Mouse (Mus musculus): ENCODE measurements around the gene Sidt1. TPM values are rescaled to one million over a fixed set of nuclear protein-coding genes. Genes with fewer than 3 reads are reported as not detected.
"Not testable (repeated sequence)": the region's sequence is repeated elsewhere in the genome, so short reads cannot be mapped to it uniquely, and the experiment has no call there.

Gene Sidt1
- polyA plus RNA-seq, 1 experiment from 2014 or later = 0.70 TPM

DNA sequence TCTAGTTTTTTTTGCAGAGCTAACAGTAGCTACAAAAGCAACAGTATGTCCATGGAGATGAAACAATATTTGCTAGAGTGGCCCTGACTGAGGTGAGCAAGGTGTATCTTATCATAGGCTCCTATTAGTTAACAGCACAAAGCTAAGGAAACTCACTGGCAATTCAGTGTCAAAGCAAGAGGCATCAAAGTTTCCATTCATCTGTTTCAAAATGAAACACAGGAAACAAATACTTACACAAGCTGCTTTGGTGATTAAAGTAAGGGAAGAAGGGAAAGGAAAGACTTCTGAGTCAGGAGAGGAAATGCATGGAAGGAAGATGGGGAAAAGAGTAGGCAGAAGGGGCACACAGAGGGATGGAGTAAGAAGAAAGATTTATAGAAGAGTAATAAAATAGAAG, 39.0 kb downstream of the Sidt1 start:
- no peaks in the 10 kb centered on the region for H3K27me3 ChIP-seq
- no peaks in the 10 kb centered on the region; the same call in 1 of the 2 replicates for H3K9me3 ChIP-seq (replicated peaks)
- no peak for ATAC-seq
- H3K4me2 ChIP-seq = no peak overlapping the region
- no peak overlapping the region for H3K27ac ChIP-seq
- no peaks in the 10 kb centered on the region for H3K36me3 ChIP-seq (ENCODE audit: poor library complexity, severe bottlenecking)
- no peak overlapping the region for H3K9ac ChIP-seq
- no peak overlapping the region for H3K4me3 ChIP-seq
- no peaks in the 10 kb centered on the region for H3K4me1 ChIP-seq

- H3K4me3 ChIP-seq; H3K36me3 ChIP-seq (ENCODE audit: poor library complexity, severe bottlenecking); H3K27me3 ChIP-seq; H3K4me2 ChIP-seq; H3K4me1 ChIP-seq; H3K9me3 ChIP-seq (replicated peaks); H3K9ac ChIP-seq; H3K27ac ChIP-seq; ATAC-seq: not testable (repeated sequence)
- 92% methylated on average over 2 of the region's 2 CpGs for WGBS
These were observed 40.3 kb downstream of the Sidt1 start for GRCm38 (mm10) chr16:44292681-44293080.

GRCm38 (mm10) chr16:44289004-44289648, 43.9 kb downstream of the Sidt1 start:
- Histone ChIP-seq H3K4me3 (no peak overlapping the region), H3K9ac (no peak overlapping the region), H3K9me3 (replicated peaks) (no peaks in the 10 kb centered on the region; the same call in 1 of the 2 replicates), H3K4me2 (no peak overlapping the region), H3K27ac (no peak overlapping the region), H3K36me3 (ENCODE audit: poor library complexity, severe bottlenecking) (no peaks in the 10 kb centered on the region), H3K4me1 (no peaks in the 10 kb centered on the region), H3K27me3 (no peaks in the 10 kb centered on the region)
- ATAC-seq = no peak
- WGBS = 71% methylated on average over 4 of the region's 4 CpGs

DNA sequence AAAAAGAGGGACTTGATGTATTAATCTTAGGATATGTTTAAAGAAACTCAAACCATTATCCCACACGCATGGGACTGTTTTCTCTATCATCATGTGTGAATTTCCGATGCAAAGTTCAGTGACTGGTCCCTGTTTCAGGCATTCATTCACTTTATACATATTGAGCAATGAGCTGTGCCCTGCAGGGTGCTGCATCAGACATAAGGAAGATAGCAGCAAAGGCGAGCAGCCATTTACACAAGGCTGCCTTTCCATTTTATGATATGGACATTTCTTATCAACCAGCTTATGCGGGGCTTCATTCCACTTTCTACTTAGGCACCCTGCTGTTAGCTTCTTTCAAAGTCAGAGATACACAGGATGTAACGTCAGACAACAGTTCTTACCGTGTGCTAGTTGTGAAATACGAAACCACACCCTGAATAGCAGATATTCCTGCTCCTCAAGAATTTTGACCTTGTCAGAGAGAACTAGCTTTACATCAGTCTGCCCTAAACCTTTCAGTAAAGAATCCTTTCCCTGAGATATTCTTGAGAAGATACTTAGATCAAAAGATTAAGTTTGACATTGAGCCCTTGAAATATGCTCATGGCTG, 45.5 kb downstream of the Sidt1 start:
- H3K4me3 ChIP-seq = no peak overlapping the region
- no peaks in the 10 kb centered on the region for H3K27me3 ChIP-seq
- whole genome bisulfite sequencing = 72% methylated on average over 7 of the region's 7 CpGs
- ATAC-seq = no peak
- H3K27ac ChIP-seq = no peak overlapping the region
- no peak overlapping the region for H3K9ac ChIP-seq
- no peaks in the 10 kb centered on the region for H3K36me3 ChIP-seq (ENCODE audit: poor library complexity, severe bottlenecking)
- H3K4me2 ChIP-seq = no peak overlapping the region
- H3K9me3 ChIP-seq (replicated peaks) = no peaks in the 10 kb centered on the region
- H3K4me1 ChIP-seq = 0 out of 2 replicates have a peak, but pooled peaks cover 3% of the 10 kb centered on the region

GRCm38 (mm10) chr16:44282614-44283325, 50.2 kb downstream of the Sidt1 start:
- ATAC-seq = no peak
- Histone ChIP-seq H3K4me2 (no peak overlapping the region), H3K9me3 (replicated peaks) (no peaks in the 10 kb centered on the region), H3K4me1 (0 out of 2 replicates have a peak, but pooled peaks cover 3% of the 10 kb centered on the region), H3K27me3 (no peaks in the 10 kb centered on the region), H3K27ac (no peak overlapping the region), H3K36me3 (ENCODE audit: poor library complexity, severe bottlenecking) (no peaks in the 10 kb centered on the region), H3K9ac (no peak overlapping the region), H3K4me3 (no peak overlapping the region)
- 70% methylated on average over 5 of the region's 5 CpGs for WGBS

GRCm38 (mm10) chr16:44282036-44282435, 51.0 kb downstream of the Sidt1 start:
- no peak overlapping the region for H3K4me3 ChIP-seq
- WGBS = 77% methylated on average over 3 of the region's 3 CpGs
- H3K27ac ChIP-seq = no peak overlapping the region
- ATAC-seq = no peak
- no peak overlapping the region for H3K9ac ChIP-seq
- H3K36me3 ChIP-seq (ENCODE audit: poor library complexity, severe bottlenecking) = no peaks in the 10 kb centered on the region
- 0 out of 2 replicates have a peak, but pooled peaks cover 3% of the 10 kb centered on the region for H3K4me1 ChIP-seq
- H3K27me3 ChIP-seq = no peaks in the 10 kb centered on the region
- H3K9me3 ChIP-seq (replicated peaks) = no peaks in the 10 kb centered on the region
- H3K4me2 ChIP-seq = no peak overlapping the region

GRCm38 (mm10) chr16:44280806-44281205, 52.2 kb downstream of the Sidt1 start:
- Histone ChIP-seq H3K27me3 (no peaks in the 10 kb centered on the region), H3K9me3 (replicated peaks) (no peaks in the 10 kb centered on the region), H3K4me3 (no peak overlapping the region), H3K9ac (no peak overlapping the region), H3K4me2 (no peak overlapping the region), H3K27ac (no peak overlapping the region), H3K36me3 (ENCODE audit: poor library complexity, severe bottlenecking) (no peaks in the 10 kb centered on the region), H3K4me1 (0 out of 2 replicates have a peak, but pooled peaks cover 3% of the 10 kb centered on the region)
- ATAC-seq = no peak
- 45% methylated on average over 2 of the region's 2 CpGs for WGBS

- H3K9me3 ChIP-seq (replicated peaks) = no peaks in the 10 kb centered on the region
- H3K27me3 ChIP-seq = no peaks in the 10 kb centered on the region
- no peak overlapping the region for H3K4me3 ChIP-seq
- H3K27ac ChIP-seq = no peak overlapping the region
- no peaks in the 10 kb centered on the region for H3K4me1 ChIP-seq
- H3K4me2 ChIP-seq = no peak overlapping the region
- 94% methylated on average over 10 of the region's 10 CpGs for WGBS
- no peak overlapping the region for H3K9ac ChIP-seq
- ATAC-seq = no peak
- H3K36me3 ChIP-seq (ENCODE audit: poor library complexity, severe bottlenecking) = no peaks in the 10 kb centered on the region
These were observed 55.8 kb downstream of the Sidt1 start for GRCm38 (mm10) chr16:44277212-44277611.

- Histone ChIP-seq H3K4me3 (no peak overlapping the region), H3K27ac (no peak overlapping the region), H3K4me2 (no peak overlapping the region), H3K9me3 (replicated peaks) (no peaks in the 10 kb centered on the region), H3K4me1 (no peaks in the 10 kb centered on the region), H3K27me3 (no peaks in the 10 kb centered on the region), H3K36me3 (ENCODE audit: poor library complexity, severe bottlenecking) (no peaks in the 10 kb centered on the region), H3K9ac (no peak overlapping the region)
- 82% methylated on average over 9 of the region's 9 CpGs for WGBS
- no peak for ATAC-seq
These were observed 61.5 kb downstream of the Sidt1 start for GRCm38 (mm10) chr16:44271371-44272038.

DNA sequence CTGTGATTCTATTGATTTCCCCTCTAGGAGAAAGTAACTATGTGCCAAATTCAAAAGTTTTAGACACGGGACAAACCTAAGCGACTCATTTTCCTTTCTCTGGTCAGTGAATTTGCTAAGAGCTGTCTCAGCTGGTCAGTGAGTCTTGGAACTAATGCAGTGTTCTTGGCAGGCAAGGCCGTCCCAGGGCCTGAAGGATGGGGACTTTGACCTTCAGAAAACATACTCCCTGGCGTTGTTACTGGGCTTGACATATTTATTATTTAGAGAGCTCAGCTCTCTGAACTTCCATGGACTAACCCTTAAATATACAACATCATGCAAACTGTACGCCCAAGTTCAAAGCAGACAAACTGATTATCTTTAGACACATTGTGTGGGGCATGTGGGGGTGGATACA, 62.4 kb downstream of the Sidt1 start:
- ATAC-seq = no peak
- no peaks in the 10 kb centered on the region for H3K9me3 ChIP-seq (replicated peaks)
- H3K4me1 ChIP-seq = no peaks in the 10 kb centered on the region
- no peaks in the 10 kb centered on the region for H3K36me3 ChIP-seq (ENCODE audit: poor library complexity, severe bottlenecking)
- 90% methylated on average over 5 of the region's 5 CpGs for WGBS
- no peak overlapping the region for H3K9ac ChIP-seq
- H3K4me2 ChIP-seq = no peak overlapping the region
- H3K4me3 ChIP-seq = no peak overlapping the region
- H3K27me3 ChIP-seq = no peaks in the 10 kb centered on the region
- no peak overlapping the region for H3K27ac ChIP-seq

DNA sequence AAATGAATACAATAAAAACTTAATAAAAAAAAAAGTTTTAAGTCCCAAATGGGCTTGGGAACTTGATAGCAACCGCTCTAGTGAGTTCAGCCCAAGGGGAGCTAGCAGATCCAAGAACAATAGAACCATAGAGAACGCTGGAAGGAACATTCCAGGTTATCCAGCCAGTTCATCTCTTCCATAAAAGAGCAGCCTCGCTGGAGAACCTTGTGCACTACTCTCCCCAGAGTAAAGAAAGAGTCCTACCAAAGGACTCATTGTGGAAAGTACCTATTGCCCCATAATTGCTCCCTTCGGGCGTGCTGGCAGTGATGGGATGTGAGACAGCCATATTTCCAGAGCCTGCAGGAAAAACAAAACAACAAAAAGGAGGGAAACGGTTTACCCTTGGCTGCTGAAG, 63.4 kb downstream of the Sidt1 start:
- H3K27ac ChIP-seq = no peak overlapping the region
- H3K4me3 ChIP-seq = no peak overlapping the region
- H3K4me2 ChIP-seq = no peak overlapping the region
- H3K9me3 ChIP-seq (replicated peaks) = no peaks in the 10 kb centered on the region
- no peak for ATAC-seq
- no peaks in the 10 kb centered on the region for H3K4me1 ChIP-seq
- WGBS = 74% methylated on average over 6 of the region's 6 CpGs
- no peaks in the 10 kb centered on the region for H3K27me3 ChIP-seq
- H3K9ac ChIP-seq = no peak overlapping the region
- H3K36me3 ChIP-seq (ENCODE audit: poor library complexity, severe bottlenecking) = no peaks in the 10 kb centered on the region

- H3K9me3 ChIP-seq (replicated peaks) = no peaks in the 10 kb centered on the region
- 85% methylated on average over 7 of the region's 7 CpGs for WGBS
- no peak overlapping the region for H3K27ac ChIP-seq
- no peak overlapping the region for H3K4me3 ChIP-seq
- no peaks in the 10 kb centered on the region for H3K4me1 ChIP-seq
- no peak overlapping the region for H3K9ac ChIP-seq
- H3K36me3 ChIP-seq (ENCODE audit: poor library complexity, severe bottlenecking) = no peaks in the 10 kb centered on the region
- H3K27me3 ChIP-seq = no peaks in the 10 kb centered on the region
- no peak overlapping the region for H3K4me2 ChIP-seq
- no peak for ATAC-seq
These were observed 64.3 kb downstream of the Sidt1 start for GRCm38 (mm10) chr16:44268541-44269215.
